Mouse (Mus musculus): ENCODE measurements around the gene Wrap53. TPM values are rescaled to one million over a fixed set of nuclear protein-coding genes. Genes with fewer than 3 reads are reported as not detected.

Wrap53 gene
- total and polyA plus RNA-seq, 3 experiments = 18.5 to 24.5 TPM; not detected in 1

DNA sequence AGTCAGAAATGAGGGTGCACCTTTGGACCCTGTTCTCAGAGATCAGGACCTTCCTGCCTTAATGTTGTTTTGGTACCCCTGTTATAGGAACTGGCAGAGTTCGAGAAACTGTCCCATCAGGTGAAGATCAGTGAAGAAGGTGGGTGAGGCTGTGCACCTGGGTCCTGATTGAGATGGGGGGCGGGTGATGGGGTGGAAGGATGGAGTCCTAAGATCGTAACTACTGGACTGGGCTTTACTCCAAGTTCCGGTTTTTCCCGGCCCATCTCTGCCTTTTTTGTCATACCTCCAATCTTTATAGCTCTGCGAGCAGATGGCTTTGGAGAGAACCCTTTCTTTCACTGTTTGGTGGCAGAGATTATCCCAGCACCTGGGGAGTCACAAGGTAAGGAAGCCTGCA, 42.4 kb upstream of the Wrap53 start:
- Histone ChIP-seq H3K4me1 (ENCODE audit: control insufficient read depth in 1 of 2, insufficient read depth in 2 of 2, low read length in 2 of 2) (peaks cover 6 to 12% of the 10 kb centered on the region in 2 experiments), H3K4me3 (ENCODE audit: control insufficient read depth in 1 of 2, insufficient read depth in 1 of 2, low read depth in 2 of 2, low read length in 2 of 2) (no peak overlapping the region), H3K27ac (ENCODE audit: control insufficient read depth, low read depth, low read length) (no peak overlapping the region), H3K36me3 (ENCODE audit: control insufficient read depth in 1 of 2, insufficient read depth in 2 of 2, low read length in 2 of 2) (peaks cover 0 to 10% of the 10 kb centered on the region in 2 experiments; a peak in 2 of 4 replicates), H3K9ac (ENCODE audit: control insufficient read depth, low read depth, low read length, poor library complexity, severe bottlenecking) (no peak overlapping the region), H3K9me3 (replicated peaks; ENCODE audit: insufficient read depth, low read length) (no peaks in the 10 kb centered on the region), H3K27me3 (ENCODE audit: control insufficient read depth in 1 of 2, insufficient read depth in 2 of 2, low read length in 2 of 2) (no peaks in the 10 kb centered on the region), H3K79me2 (ENCODE audit: control insufficient read depth, insufficient read depth, low read length, poor library complexity) (no peaks in the 10 kb centered on the region)
- TF ChIP-seq HCFC1 (IDR thresholded peaks at IDR 0.05; ENCODE audit: low read depth, low read length) (no peak), EP300 (IDR thresholded peaks at IDR 0.05; ENCODE audit: low read depth in 1 of 2, low read length in 2 of 2) (no peak), CHD2 (IDR thresholded peaks at IDR 0.05; ENCODE audit: low read length) (no peak), TCF12 (IDR thresholded peaks at IDR 0.05; ENCODE audit: low read depth, low read length) (no peak), JUND (IDR thresholded peaks at IDR 0.05; ENCODE audit: low read depth, low read length) (no peak), POLR2AphosphoS2 (IDR thresholded peaks at IDR 0.05; ENCODE audit: low read length) (no peak), MAFK (IDR thresholded peaks at IDR 0.05; ENCODE audit: borderline replicate concordance, low read depth, low read length) (no peak), GATA1 (IDR thresholded peaks at IDR 0.05; ENCODE audit: low read depth, low read length) (no peak), MXI1 (IDR thresholded peaks at IDR 0.05; ENCODE audit: low read depth, low read length) (no peak), MAZ (IDR thresholded peaks at IDR 0.05; ENCODE audit: low read depth, low read length) (no peak), ZNF384 (IDR thresholded peaks at IDR 0.05; ENCODE audit: low read depth, low read length) (no peak), E2F4 (IDR thresholded peaks at IDR 0.05; ENCODE audit: borderline replicate concordance, low read depth, low read length) (no peak), USF1 (IDR thresholded peaks at IDR 0.05; ENCODE audit: low read depth, low read length) (no peak), SIN3A (IDR thresholded peaks at IDR 0.05; ENCODE audit: low read length) (no peak), ETS1 (IDR thresholded peaks at IDR 0.05; ENCODE audit: low read depth, low read length) (no peak), USF2 (IDR thresholded peaks at IDR 0.05; ENCODE audit: borderline replicate concordance in 1 of 2, insufficient read depth in 1 of 2, low read depth in 1 of 2, low read length in 2 of 2) (no peak)
- DNase-seq (ENCODE audit: low read depth, low spot score) = no peak

DNA sequence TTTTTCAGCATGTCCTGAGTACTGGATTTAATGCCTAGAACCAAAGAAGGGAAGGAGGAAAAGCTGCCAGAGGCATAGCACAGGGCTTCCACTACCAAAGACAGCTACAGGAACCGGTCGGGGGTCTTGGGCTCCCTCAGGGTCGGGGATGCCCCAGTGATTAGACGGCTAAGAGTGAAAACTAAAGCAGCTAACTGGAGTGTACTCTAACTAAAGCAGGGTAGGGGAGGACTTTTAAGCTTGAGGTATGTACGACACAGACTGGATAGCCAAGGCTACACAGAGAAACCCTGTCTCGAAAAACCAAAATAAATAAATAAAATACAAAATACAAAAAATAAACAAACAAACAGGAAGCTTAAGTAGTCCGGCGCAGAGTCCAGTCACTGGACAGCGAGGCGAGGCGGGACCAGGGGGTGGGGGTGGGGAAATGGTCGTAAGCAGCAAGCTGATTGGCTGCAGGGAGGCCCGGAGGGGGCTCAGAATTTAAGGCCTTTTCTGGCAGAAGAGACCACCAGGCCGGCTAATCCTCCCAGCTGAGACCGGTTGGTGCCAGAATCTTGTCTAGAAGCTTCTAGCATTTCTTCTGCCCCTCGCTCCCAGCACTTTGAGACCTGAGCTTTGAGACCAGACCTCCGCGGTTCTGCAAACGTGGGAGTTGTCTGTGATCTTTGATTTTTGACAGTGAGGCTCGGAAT, 41.7 kb upstream of the Wrap53 start, which contains the start of gene Sat2:
Sat2 (plus strand) TSS at position 454 of the 698 bp plus-strand sequence.
- H3K9ac ChIP-seq (ENCODE audit: control insufficient read depth, low read depth, low read length, poor library complexity, severe bottlenecking) = 0 out of 2 replicates have a peak within 1 kb of the TSS, but pooled peaks have one; percentile 20
- H3K27ac ChIP-seq (ENCODE audit: control insufficient read depth, low read depth, low read length) = peak within 1 kb of the TSS; percentile 26

More for the DNA sequence above, 41.7 kb upstream of the Wrap53 start, which contains the start of gene Sat2:
- DNase-seq (ENCODE audit: low read depth, low spot score) = no peak
- H3K79me2 ChIP-seq (ENCODE audit: control insufficient read depth, insufficient read depth, low read length, poor library complexity) = no peaks in the 10 kb centered on the region
- no peak within 1 kb of the TSS for H3K4me3 ChIP-seq (ENCODE audit: control insufficient read depth in 1 of 2, insufficient read depth in 1 of 2, low read depth in 2 of 2, low read length in 2 of 2)
- H3K36me3 ChIP-seq (ENCODE audit: control insufficient read depth in 1 of 2, insufficient read depth in 2 of 2, low read length in 2 of 2) = peaks cover 0 to 10% of the 10 kb centered on the region in 2 experiments; a peak in 2 of 4 replicates
- H3K4me1 ChIP-seq (ENCODE audit: control insufficient read depth in 1 of 2, insufficient read depth in 2 of 2, low read length in 2 of 2) = peaks cover 6 to 12% of the 10 kb centered on the region in 2 experiments
- TF ChIP-seq RCOR1 (IDR thresholded peaks at IDR 0.05; ENCODE audit: low read depth, low read length) = no peak
- no peaks in the 10 kb centered on the region for H3K27me3 ChIP-seq (ENCODE audit: control insufficient read depth in 1 of 2, insufficient read depth in 2 of 2, low read length in 2 of 2)
- no peaks in the 10 kb centered on the region for H3K9me3 ChIP-seq (replicated peaks; ENCODE audit: insufficient read depth, low read length)

Measured in MEL (cell line).